Mouse (Mus musculus) ES-Bruce4 (cell line): ENCODE results near the gene Dhfr. TPM values are rescaled to one million over a fixed set of nuclear protein-coding genes. Genes with fewer than 3 reads are reported as not detected.
A peak's percentile ranks its signal among the peaks of the same experiment; 100 is the strongest.

Source experiments
- H3K27ac ChIP-seq: 2 replicates; pipeline ENCODE4 v1.5.1; 2012; ENCODE audit warnings: low read length, inconsistent platforms; ENCODE audit not compliant: insufficient read depth
- H3K27me3 ChIP-seq: 2 replicates; pipeline ENCODE4 v1.6.1; 2012; ENCODE audit warnings: mild to moderate bottlenecking, low read length, inconsistent platforms; ENCODE audit not compliant: control insufficient read depth, poor library complexity, insufficient read depth, severe bottlenecking
- H3K36me3 ChIP-seq: 2 replicates; pipeline ENCODE4 v1.6.1; 2012; ENCODE audit warnings: inconsistent platforms, mild to moderate bottlenecking, low read length, moderate library complexity; ENCODE audit not compliant: control insufficient read depth, poor library complexity, insufficient read depth, severe bottlenecking
- H3K4me1 ChIP-seq: one replicate; pipeline ENCODE4 v1.8.1; 2011; ENCODE audit warnings: low read length; ENCODE audit not compliant: control insufficient read depth, insufficient read depth
- H3K4me3 ChIP-seq: 2 replicates; pipeline ENCODE4 v1.5.1; 2011; ENCODE audit warnings: low read depth, mild to moderate bottlenecking, low read length
- H3K9ac ChIP-seq: 2 replicates; pipeline ENCODE4 v1.6.1; 2012; ENCODE audit warnings: low read depth, mild to moderate bottlenecking, inconsistent platforms; ENCODE audit not compliant: poor library complexity, severe bottlenecking
- H3K9me3 ChIP-seq: replicated peaks from 2 replicates; pipeline ENCODE4 v1.6.1; 2012; ENCODE audit warnings: mild to moderate bottlenecking, low read length, inconsistent platforms; ENCODE audit not compliant: control insufficient read depth, poor library complexity, insufficient read depth, severe bottlenecking
- CTCF ChIP-seq: IDR thresholded peaks from one replicate; pipeline ENCODE4 v1.8.1; 2011; ENCODE audit warnings: low read depth, low read length
- EP300 ChIP-seq: IDR thresholded peaks from 2 replicates; pipeline ENCODE4 v1.6.1; 2011; ENCODE audit warnings: low read depth, low read length; ENCODE audit not compliant: insufficient read depth
- POLR2A ChIP-seq: IDR thresholded peaks from one replicate; pipeline ENCODE4 v1.8.1; 2011; ENCODE audit warnings: low read length; ENCODE audit not compliant: insufficient read depth
- polyA plus RNA-seq: library from polyadenylated mRNA; stranded (reverse); fragments of >200 nt; gene quantifications from 2 replicates; pipeline ENCODE4 v1.2.4, GENCODE M21; 2011; ENCODE audit warnings: low read depth; ENCODE audit not compliant: missing spikeins, insufficient read depth, insufficient read length

Gene Dhfr
- polyA plus RNA-seq, 1 experiment = 21.3 TPM

DNA sequence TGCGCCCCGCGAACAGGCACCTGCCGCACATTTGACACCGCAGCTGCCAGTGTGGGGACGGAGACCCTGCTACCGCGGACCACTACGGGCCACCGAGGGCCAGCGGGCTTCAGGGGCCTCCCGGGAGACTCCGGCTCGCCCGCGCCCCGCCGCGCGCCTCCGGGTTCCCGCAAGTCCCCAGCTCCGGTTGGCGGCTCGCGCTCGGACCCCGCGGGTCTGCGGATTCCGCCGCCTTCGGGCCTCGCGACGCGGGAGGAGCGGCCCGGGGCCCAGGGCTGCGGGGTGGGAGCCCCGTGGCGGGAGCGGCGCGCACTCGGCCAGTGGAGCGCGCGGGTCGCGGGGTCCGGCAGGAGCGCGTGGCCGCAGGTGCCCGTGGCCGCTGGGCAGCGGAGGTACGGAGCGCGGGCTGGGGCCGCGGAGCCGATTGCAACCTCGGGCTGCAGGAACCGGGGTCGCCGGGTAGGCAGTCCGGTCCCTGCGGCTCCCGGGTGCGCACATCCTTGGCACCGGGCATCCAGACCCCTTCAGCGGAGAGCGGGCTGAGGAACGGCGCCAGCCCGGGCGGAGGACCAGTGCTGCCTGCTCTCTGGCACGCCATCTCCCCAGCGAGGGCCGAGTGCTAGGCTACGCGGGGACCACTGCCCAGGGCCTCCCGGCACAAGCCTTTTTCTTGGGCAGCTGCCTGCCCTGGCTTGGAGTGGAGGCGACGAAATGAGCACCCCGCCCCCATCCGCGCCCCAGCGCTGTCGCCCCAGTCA, 71.9 kb downstream of the Dhfr start:
- Histone ChIP-seq H3K4me1 (no peaks in the 10 kb centered on the region), H3K27me3 (peaks cover 13% of the 10 kb centered on the region), H3K36me3 (no peaks in the 10 kb centered on the region), H3K9ac (peak overlapping the region; percentile 42), H3K9me3 (no peaks in the 10 kb centered on the region), H3K4me3 (peak overlapping the region; percentile 74), H3K27ac (no peak overlapping the region)
- TF ChIP-seq POLR2A = no peak
- TF ChIP-seq CTCF = no peak
- TF ChIP-seq EP300 = no peak

DNA sequence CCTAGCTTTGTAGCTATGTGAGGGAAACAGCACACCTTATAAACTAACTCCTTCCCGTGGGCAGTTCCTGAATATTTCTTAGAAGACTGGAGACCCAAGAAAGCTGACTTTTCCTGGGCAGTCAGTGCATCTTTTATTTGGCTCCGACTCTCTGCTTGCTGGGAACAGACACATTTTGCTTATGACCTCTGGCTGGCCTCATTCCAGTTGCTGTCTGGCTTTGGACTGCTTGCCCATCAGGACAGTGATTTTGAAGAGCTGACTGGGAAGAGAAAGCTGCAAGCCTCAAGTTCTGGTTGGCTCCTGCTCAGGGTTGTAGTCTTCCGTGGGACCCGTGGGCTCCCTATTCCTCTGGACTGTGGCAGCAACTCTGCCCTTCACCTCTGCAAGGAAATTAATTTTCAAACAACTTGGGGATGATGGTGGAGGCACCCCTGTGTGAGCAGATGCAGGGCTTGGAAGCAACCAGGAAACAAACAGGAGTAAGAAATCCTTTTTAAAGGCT, 72.9 kb downstream of the Dhfr start:
- Histone ChIP-seq H3K9me3 (no peaks in the 10 kb centered on the region), H3K27me3 (peaks cover 13% of the 10 kb centered on the region), H3K27ac (no peak overlapping the region), H3K36me3 (no peaks in the 10 kb centered on the region), H3K4me1 (no peaks in the 10 kb centered on the region), H3K4me3 (no peak overlapping the region), H3K9ac (no peak overlapping the region)
- TF ChIP-seq POLR2A (no peak), CTCF (no peak), EP300 (no peak)

Other genes with a start within 250 kb of the Dhfr start
- gene Rasgrf2, start 223.1 kb upstream of the Dhfr start, polyA plus RNA-seq = not detected in 2 replicates
- not detected in 2 replicates for gene Gm20379, start 48.7 kb upstream of the Dhfr start, polyA plus RNA-seq
- 33.1 and 33.7 TPM in 2 replicates for gene Msh3, start 277 bp downstream of the Dhfr start, polyA plus RNA-seq
- gene Ankrd34b, start 71.2 kb downstream of the Dhfr start, polyA plus RNA-seq = 0.19 and 0.32 TPM in 2 replicates
- 0.67 and 1.7 TPM in 2 replicates for gene Fam151b, start 129.3 kb downstream of the Dhfr start, polyA plus RNA-seq
- gene Zfyve16, start 176.1 kb downstream of the Dhfr start, polyA plus RNA-seq = 15.1 and 18.9 TPM in 2 replicates
- gene Spz1, start 221.4 kb downstream of the Dhfr start, polyA plus RNA-seq = not detected in 2 replicates